Mouse (Mus musculus) gastrocnemius, postnatal 10 days (tissue): Measurements from ENCODE around the gene Setdb1. TPM values are rescaled to one million over a fixed set of nuclear protein-coding genes. Genes with fewer than 3 reads are reported as not detected.

Experiments
- total RNA-seq, 2 experiments: library from RNA; stranded (reverse); gene quantifications; 2 replicates each; pipeline ENCODE4 v1.2.3; 2021

Setdb1 gene
- total RNA-seq, 2 experiments from 2014 or later: 12.6 to 17.2 TPM

Other genes with a start within 250 kb of the Setdb1 start
- gene Vps72, start 246.2 kb downstream of the Setdb1 start, total RNA-seq: 10 to 100 TPM; 41.0 to 49.1 TPM
- 100 to 1,000 TPM; 423 to 469 TPM for gene Tmod4, start 232.7 kb downstream of the Setdb1 start, total RNA-seq
- 10 to 100 TPM; 35.5 to 40.8 TPM for gene Scnm1, start 223.2 kb downstream of the Setdb1 start, total RNA-seq
- gene Lysmd1, start 223.1 kb downstream of the Setdb1 start, total RNA-seq: 1 to 10 TPM; 6.0 to 6.7 TPM
- 1 to 10 TPM; 1.8 to 2.3 TPM for gene Tnfaip8l2, start 214.8 kb downstream of the Setdb1 start, total RNA-seq
- 100 to 1,000 TPM; 103 to 123 TPM for gene Sema6c, start 196.7 kb downstream of the Setdb1 start, total RNA-seq
- 10 to 100 TPM in 1 of 2 experiments, 1 to 10 TPM in 1; 9.4 to 12.4 TPM for gene Gabpb2, start 139.3 kb downstream of the Setdb1 start, total RNA-seq
- gene Cdc42se1, start 128.5 kb downstream of the Setdb1 start, total RNA-seq: 10 to 100 TPM; 26.2 to 35.0 TPM
- gene Mllt11, start 125.0 kb downstream of the Setdb1 start, total RNA-seq: 10 to 100 TPM; 39.8 to 44.8 TPM
- gene Gm128, start 115.6 kb downstream of the Setdb1 start, total RNA-seq: under 1 TPM in 1 of 2 experiments, not detected in 1; 0.20 TPM
- not detected for gene Bnipl, start 106.0 kb downstream of the Setdb1 start, total RNA-seq
- 10 to 100 TPM; 19.8 to 21.7 TPM for gene Mindy1, start 75.9 kb downstream of the Setdb1 start, total RNA-seq
- 10 to 100 TPM; 38.1 to 46.8 TPM for gene Prune1, start 75.1 kb downstream of the Setdb1 start, total RNA-seq
- gene Anxa9, start 50.0 kb downstream of the Setdb1 start, total RNA-seq: under 1 TPM; 0.27 to 0.63 TPM
- 10 to 100 TPM; 42.6 to 51.9 TPM for gene Cers2, start 42.4 kb downstream of the Setdb1 start, total RNA-seq
- not detected for gene 4930558C23Rik, start 45.6 kb upstream of the Setdb1 start, total RNA-seq
- 10 to 100 TPM; 43.7 to 55.6 TPM for gene Arnt, start 77.2 kb upstream of the Setdb1 start, total RNA-seq
- 100 to 1,000 TPM in 1 of 2 experiments, 10 to 100 TPM in 1; 31.4 to 178 TPM for gene Ctsk, start 142.1 kb upstream of the Setdb1 start, total RNA-seq
- gene Ctss, start 169.6 kb upstream of the Setdb1 start, total RNA-seq: 1 to 10 TPM; 5.1 to 6.8 TPM
- gene Hormad1, start 202.5 kb upstream of the Setdb1 start, total RNA-seq: not detected
- 10 to 100 TPM; 14.4 to 15.5 TPM for gene Golph3l, start 231.7 kb upstream of the Setdb1 start, total RNA-seq